Mouse (Mus musculus) neutrophil, adult 59 days (primary cell): ENCODE results near the gene Cep135. TPM values are rescaled to one million over a fixed set of nuclear protein-coding genes. Genes with fewer than 3 reads are reported as not detected.

Source experiments
- total RNA-seq, 2 experiments: library from RNA; stranded (reverse); gene quantifications; 1 replicate in 1 of 2; 2 replicates in 1 of 2; pipeline ENCODE4 v1.2.4; 2023

Cep135 gene
- 10 to 100 TPM; 10.6 to 12.1 TPM for total RNA-seq

GRCm38 (mm10) chr5:76588551-76589283 lies at the start of gene Cep135:
Cep135 (plus strand) TSS chr5:76588698.

GRCm38 (mm10) chr5:76656212-76656611 lies 67.7 kb downstream of the Cep135 start, which contains the start of gene C530008M17Rik:
C530008M17Rik (plus strand) TSS chr5:76656512.

Other genes starting within 250 kb of the Cep135 start
- not detected for gene Nmu, start 224.9 kb upstream of the Cep135 start, total RNA-seq
- gene Gm7271, start 104.7 kb upstream of the Cep135 start, total RNA-seq, result not detected
- gene Exoc1, start 59.4 kb upstream of the Cep135 start, total RNA-seq, result 10 to 100 TPM; 55.1 to 61.6 TPM
- 1 to 10 TPM; 1.8 to 4.1 TPM for gene C530008M17Rik, start 67.8 kb downstream of the Cep135 start, total RNA-seq